12 mouse cellular contexts compared by ENCODE assay signal in genomic region chr1:88445400-88445799, GRCm38 (mm10). TPM values are rescaled to one million over a fixed set of nuclear protein-coding genes. Genes with fewer than 3 reads are reported as not detected.
DNase-seq lines count a peak whose midpoint lies in the region; ATAC-seq and TF ChIP-seq lines count a peak whose summit lies in the region.
"Had no signal": no experiment of that assay in that cellular context is flagged by ENCODE, and none has a peak within 500 bp of the region (broad histone marks: within the 10 kb centered on the region; RNA-seq: fewer than 3 reads in every experiment).

No protein-coding gene starts in this region.

- peak; percentile 68 for TF ChIP-seq CTCF in intestine, postnatal 0 days (IDR thresholded peaks at IDR 0.05; ENCODE audit: low read depth)

- no peak overlapping the region for H3K9ac ChIP-seq in intestine, postnatal 0 days (ENCODE audit: low read depth, low read length)
- no peak overlapping the region for H3K9ac ChIP-seq in intestine, embryonic 15.5 days
- H3K9ac ChIP-seq: hindbrain, embryonic 14.5 days had no signal

- no peak overlapping the region for H3K4me2 ChIP-seq in intestine, postnatal 0 days (replicated peaks; ENCODE audit: low read depth)
- no peak overlapping the region for H3K4me2 ChIP-seq in intestine, embryonic 15.5 days (replicated peaks)
- H3K4me2 ChIP-seq: hindbrain, embryonic 14.5 days had no signal

- no peak overlapping the region for H3K27ac ChIP-seq in intestine, postnatal 0 days (ENCODE audit: low read depth, low read length)
- no peak overlapping the region for H3K27ac ChIP-seq in intestine, embryonic 15.5 days
- H3K27ac ChIP-seq: hindbrain, embryonic 14.5 days had no signal

- 75% methylated on average over 4 of the region's 4 CpGs for WGBS in intestine, postnatal 0 days
- 78% methylated on average over 4 of the region's 4 CpGs for WGBS in intestine, embryonic 15.5 days

- H3K27me3 ChIP-seq in intestine, postnatal 0 days (replicated peaks; ENCODE audit: control insufficient read depth, insufficient read depth, low read length): no peaks in the 10 kb centered on the region
- no peaks in the 10 kb centered on the region for H3K27me3 ChIP-seq in intestine, embryonic 15.5 days (replicated peaks)
- H3K27me3 ChIP-seq in splenic B cell, adult 2 months (ENCODE audit: control insufficient read depth, insufficient read depth, low read length, poor library complexity, severe bottlenecking): no peaks in the 10 kb centered on the region

- no peak overlapping the region for H3K4me3 ChIP-seq in intestine, postnatal 0 days (ENCODE audit: low read depth, low read length)
- no peak overlapping the region for H3K4me3 ChIP-seq in intestine, embryonic 15.5 days (replicated peaks)

- no peaks in the 10 kb centered on the region for H3K36me3 ChIP-seq in intestine, postnatal 0 days (ENCODE audit: control insufficient read depth, insufficient read depth)
- no peaks in the 10 kb centered on the region for H3K36me3 ChIP-seq in intestine, embryonic 15.5 days
- H3K36me3 ChIP-seq in splenic B cell, adult 2 months (ENCODE audit: control insufficient read depth, insufficient read depth, low read length, poor library complexity, severe bottlenecking): no peaks in the 10 kb centered on the region

- ATAC-seq in intestine, postnatal 0 days: no peak
- no peak for ATAC-seq in intestine, embryonic 15.5 days

- peak; percentile 37 for DNase-seq in retina, embryonic 14.5 days (ENCODE audit: low spot score)
- DNase-seq in retina, postnatal 1 day: no peak
- DNase-seq in T-cell, adult 2 months (ENCODE audit: low spot score): peak; percentile 17
- DNase-seq in splenic B cell, adult 2 months (ENCODE audit: low read depth, low spot score): peak; percentile 23
- no peak for DNase-seq in yolk sac, embryonic 10.5 days (ENCODE audit: low spot score)
- DNase-seq: heart, adult 11 months; lung, postnatal 4 days; right cerebral cortex, postnatal 4 days had no signal

- no peaks in the 10 kb centered on the region for H3K4me1 ChIP-seq in intestine, postnatal 0 days (replicated peaks; ENCODE audit: control insufficient read depth, insufficient read depth, low read length)
- no peaks in the 10 kb centered on the region for H3K4me1 ChIP-seq in intestine, embryonic 15.5 days (replicated peaks)

- no peaks in the 10 kb centered on the region for H3K9me3 ChIP-seq in intestine, postnatal 0 days (ENCODE audit: control insufficient read depth)
- no peaks in the 10 kb centered on the region for H3K9me3 ChIP-seq in intestine, embryonic 15.5 days

RNA-seq across cellular contexts. Expression of gene Spp2, which starts 38.6 kb away (rescaled TPM):
- 121 and 131 TPM in 2 replicates for polyA plus RNA-seq in intestine, postnatal 0 days (2015; fragmentation: Nextera tagmentation; extraction: Ambion mirVana)
- 9.5 and 11.6 TPM in 2 replicates for polyA plus RNA-seq in intestine, embryonic 15.5 days (2015; fragmentation: Nextera tagmentation; extraction: Ambion mirVana)
- polyA plus RNA-seq: neural tube, embryonic 11.5 days had no signal

Comparison
In these comparisons a context has a peak if more than half of its experiments do, and no peak if none do; other contexts are left out.
1. DNase-seq: peak in retina, embryonic 14.5 days (single experiment), T-cell, adult 2 months (single experiment) and splenic B cell, adult 2 months (single experiment); none in retina, postnatal 1 day (single experiment) and yolk sac, embryonic 10.5 days (single experiment).